27 mouse cellular contexts compared by ENCODE assay signal in the genomic region with DNA sequence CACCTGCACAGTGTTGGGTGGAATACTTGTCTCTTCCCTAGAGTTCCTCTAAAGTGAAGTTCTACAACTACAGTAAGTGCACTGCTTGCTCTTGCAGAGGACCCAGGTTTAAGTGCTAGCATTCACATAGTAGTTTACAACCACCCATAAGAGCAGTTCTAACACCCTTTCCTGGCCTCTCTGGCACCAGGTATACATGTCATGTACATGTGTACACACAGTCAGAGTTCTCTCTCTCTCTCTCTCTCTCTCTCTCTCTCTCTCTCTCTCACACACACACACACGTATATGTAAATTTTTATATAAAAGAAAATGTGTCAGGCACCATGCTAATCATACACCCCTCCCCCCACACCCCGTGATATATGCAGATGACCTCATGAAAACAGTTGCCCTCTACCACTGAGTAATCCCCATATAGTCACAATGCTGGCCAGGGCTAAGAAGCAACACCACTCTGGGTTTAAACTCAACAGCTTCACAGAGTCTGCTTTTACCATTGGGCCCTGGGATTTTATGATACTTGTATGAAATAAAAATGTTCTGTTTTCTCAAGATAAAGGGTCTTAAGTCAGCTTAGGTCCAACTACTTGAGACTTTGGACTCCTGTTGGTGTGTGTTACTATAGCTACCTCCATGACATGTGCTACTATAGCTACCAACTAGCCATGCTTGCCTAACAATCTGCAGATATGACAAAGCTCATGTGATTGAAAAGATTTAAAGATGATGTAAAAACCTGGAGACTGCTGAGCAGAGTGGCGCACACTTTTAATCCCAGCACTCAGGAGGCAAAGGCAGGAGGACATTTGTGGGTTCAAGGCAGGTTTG.
"Had no signal": no experiment of that assay in that cellular context is flagged by ENCODE, and none has a peak within 500 bp of the region (broad histone marks: within the 10 kb centered on the region; RNA-seq: fewer than 3 reads in every experiment).

No protein-coding gene starts in this region.

- H3K4me3 ChIP-seq: heart, adult 2 months; heart, embryonic 13.5 days; heart, embryonic 15.5 days; hindbrain, embryonic 12.5 days; kidney, embryonic 15.5 days; left cerebral cortex, adult 2 months; limb, embryonic 10.5 days; limb, embryonic 12.5 days; liver, embryonic 13.5 days; liver, embryonic 15.5 days had no signal

- H3K4me2 ChIP-seq: heart, embryonic 11.5 days; heart, embryonic 13.5 days; heart, embryonic 15.5 days; hindbrain, embryonic 12.5 days; hindbrain, embryonic 14.5 days; kidney, embryonic 15.5 days; limb, embryonic 12.5 days; liver, embryonic 11.5 days; liver, embryonic 13.5 days; liver, embryonic 15.5 days had no signal

- H3K9ac ChIP-seq: heart, embryonic 13.5 days; heart, embryonic 15.5 days; hindbrain, embryonic 12.5 days; hindbrain, embryonic 14.5 days; kidney, embryonic 15.5 days; limb, embryonic 12.5 days; liver, embryonic 13.5 days; liver, embryonic 15.5 days had no signal

- H3K36me3 ChIP-seq: heart, embryonic 13.5 days; heart, embryonic 15.5 days; hindbrain, embryonic 12.5 days; kidney, embryonic 15.5 days; limb, embryonic 10.5 days; limb, embryonic 12.5 days; liver, embryonic 13.5 days; liver, embryonic 15.5 days had no signal

- H3K27ac ChIP-seq: heart, adult 2 months; heart, embryonic 13.5 days; heart, embryonic 15.5 days; hindbrain, embryonic 12.5 days; hindbrain, embryonic 14.5 days; kidney, embryonic 15.5 days; kidney, postnatal 0 days; left cerebral cortex, adult 2 months; limb, embryonic 10.5 days; limb, embryonic 12.5 days; liver, embryonic 13.5 days; liver, embryonic 15.5 days had no signal

- H3K27me3 ChIP-seq: heart, embryonic 13.5 days; hindbrain, embryonic 12.5 days; kidney, embryonic 15.5 days; limb, embryonic 12.5 days; liver, embryonic 13.5 days; liver, embryonic 15.5 days had no signal

- H3K4me1 ChIP-seq: heart, embryonic 13.5 days; heart, embryonic 15.5 days; hindbrain, embryonic 12.5 days; liver, embryonic 13.5 days; liver, embryonic 15.5 days had no signal

- DNase-seq: gastrocnemius, postnatal 14 days; gastrocnemius, postnatal 36 days; heart, adult 11 months; heart, adult 2 months; heart, postnatal 14 days; heart, postnatal 36 days; kidney, adult 11 months; kidney, adult 2 months; kidney, adult 9 months; kidney, postnatal 14 days; kidney, postnatal 36 days; layer of hippocampus, adult 9-11 months; liver; liver, embryonic 13.5 days had no signal

- ATAC-seq: hindbrain, embryonic 16.5 days had no signal

- H3K9me3 ChIP-seq: heart, embryonic 13.5 days; heart, embryonic 15.5 days; hindbrain, embryonic 12.5 days; kidney, embryonic 15.5 days; limb, embryonic 10.5 days; limb, embryonic 12.5 days; liver, embryonic 13.5 days; liver, embryonic 15.5 days had no signal
